Mouse (Mus musculus): ENCODE results near the gene Sod2. TPM values are rescaled to one million over a fixed set of nuclear protein-coding genes. Genes with fewer than 3 reads are reported as not detected.

Sod2 gene
- 143 TPM for polyA plus RNA-seq (2015; fragmentation: Illumina TruSeq; extraction: RNeasy Lipid Tissue Mini Kit (QIAGEN cat#74804); ENCODE audit: low read depth, low replicate concordance)

DNA sequence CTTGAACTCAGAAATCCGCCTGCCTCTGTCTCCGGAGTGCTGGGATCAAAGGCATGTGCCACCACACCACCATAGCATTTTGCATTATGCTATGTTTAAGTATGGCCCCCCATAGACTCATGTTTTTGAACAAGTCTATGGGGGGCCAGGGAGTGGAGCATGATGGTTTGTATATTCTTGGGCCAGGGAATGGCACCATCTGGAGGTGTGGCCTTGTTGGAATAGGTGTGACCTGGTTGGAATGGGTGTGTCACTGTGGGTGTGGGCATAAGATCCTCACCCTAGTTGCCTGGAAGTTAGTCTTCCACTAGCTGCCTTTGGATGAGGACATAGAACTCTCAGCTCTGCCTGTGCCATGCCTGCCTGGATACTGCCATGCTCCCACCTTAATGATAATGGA lies at the start of gene Sod2:
TSS of gene Sod2 (plus strand) at position 301 of the 400 bp plus-strand sequence.

DNA sequence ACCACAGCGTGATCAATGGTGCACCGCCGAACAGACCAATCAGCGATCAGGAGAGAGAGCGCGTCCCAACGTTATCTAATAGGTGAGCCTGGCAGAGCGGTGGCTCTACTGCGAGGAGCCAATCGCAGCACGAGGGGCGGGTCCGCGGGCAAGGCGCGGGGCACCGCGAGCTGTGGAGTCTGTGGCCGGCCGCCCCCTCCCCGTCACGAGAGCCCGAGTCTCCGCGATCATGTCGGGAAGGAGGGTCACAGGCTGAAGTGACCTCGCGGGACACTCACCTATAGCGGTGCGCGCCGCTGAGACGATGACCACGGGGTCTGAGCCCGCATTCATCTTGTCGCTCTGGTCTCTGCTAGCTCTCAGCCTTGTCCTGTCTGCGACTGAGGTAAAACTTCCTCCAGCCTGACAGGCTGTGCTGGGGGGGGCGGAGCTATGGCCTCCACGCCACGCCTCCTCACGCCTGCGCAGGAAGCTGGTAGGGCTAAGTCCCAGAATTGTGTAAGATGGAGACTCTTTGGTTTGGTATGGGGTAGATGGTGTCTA lies 46.2 kb upstream of the Sod2 start, which contains the start of gene Acat2:
TSS of gene Acat2 (minus strand) at position 417 of the 543 bp plus-strand sequence.

GRCm38 (mm10) chr17:12994069-12994468 lies 12.6 kb upstream of the Sod2 start, which contains the start of gene Wtap:
Gene Wtap, minus strand, starts transcription at chr17:12994169.

GRCm38 (mm10) chr17:13052124-13052813 lies 45.6 kb downstream of the Sod2 start, which contains the start of gene Gpr31b:
Gene Gpr31b, minus strand, starts transcription at chr17:13052296.

DNA sequence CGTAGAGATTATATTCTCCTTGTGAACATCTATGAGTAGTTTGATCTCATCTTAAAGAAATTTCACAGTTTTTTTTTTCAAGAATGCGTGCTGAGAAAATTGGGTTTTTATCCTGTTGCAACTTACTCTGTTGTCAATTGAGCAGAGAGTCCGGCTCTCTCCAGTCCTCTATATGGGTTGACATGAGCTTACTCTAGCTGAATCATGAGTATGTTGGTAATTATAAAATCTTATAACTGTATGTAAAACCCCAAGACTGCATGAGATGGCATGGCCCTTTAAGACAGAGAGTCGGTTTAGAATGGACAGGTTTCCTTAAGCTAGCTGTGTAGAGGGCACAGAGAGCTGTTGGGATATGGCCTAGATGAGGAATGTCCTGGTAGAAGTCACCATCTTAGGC lies 54.2 kb downstream of the Sod2 start, which contains the start of gene Tcp10b:
TSS of gene Tcp10b (plus strand) at position 301 of the 400 bp plus-strand sequence.

Other genes with a start within 250 kb of the Sod2 start
- 8.9 TPM for gene Igf2r, start 237.2 kb upstream of the Sod2 start, polyA plus RNA-seq (2015; fragmentation: Illumina TruSeq; extraction: RNeasy Lipid Tissue Mini Kit (QIAGEN cat#74804); ENCODE audit: low read depth, low replicate concordance)
- 21.5 TPM for gene Mas1, start 138.7 kb upstream of the Sod2 start, polyA plus RNA-seq (2015; fragmentation: Illumina TruSeq; extraction: RNeasy Lipid Tissue Mini Kit (QIAGEN cat#74804); ENCODE audit: low read depth, low replicate concordance)
- gene Mrgprh, start 130.8 kb upstream of the Sod2 start, polyA plus RNA-seq (2015; fragmentation: Illumina TruSeq; extraction: RNeasy Lipid Tissue Mini Kit (QIAGEN cat#74804); ENCODE audit: low read depth, low replicate concordance) = not detected
- gene Pnldc1, start 96.6 kb upstream of the Sod2 start, polyA plus RNA-seq (2015; fragmentation: Illumina TruSeq; extraction: RNeasy Lipid Tissue Mini Kit (QIAGEN cat#74804); ENCODE audit: low read depth, low replicate concordance) = 0.79 TPM
- 267 TPM for gene Tcp1, start 91.1 kb upstream of the Sod2 start, polyA plus RNA-seq (2015; fragmentation: Illumina TruSeq; extraction: RNeasy Lipid Tissue Mini Kit (QIAGEN cat#74804); ENCODE audit: low read depth, low replicate concordance)
- gene Mrpl18, start 90.5 kb upstream of the Sod2 start, polyA plus RNA-seq (2015; fragmentation: Illumina TruSeq; extraction: RNeasy Lipid Tissue Mini Kit (QIAGEN cat#74804); ENCODE audit: low read depth, low replicate concordance) = 80.3 TPM
- gene Acat3, start 66.2 kb upstream of the Sod2 start, polyA plus RNA-seq (2015; fragmentation: Illumina TruSeq; extraction: RNeasy Lipid Tissue Mini Kit (QIAGEN cat#74804); ENCODE audit: low read depth, low replicate concordance) = 8.3 TPM
- 56.4 TPM for gene Acat2, start 46.1 kb upstream of the Sod2 start, polyA plus RNA-seq (2015; fragmentation: Illumina TruSeq; extraction: RNeasy Lipid Tissue Mini Kit (QIAGEN cat#74804); ENCODE audit: low read depth, low replicate concordance)
- gene Wtap, start 12.7 kb upstream of the Sod2 start, polyA plus RNA-seq (2015; fragmentation: Illumina TruSeq; extraction: RNeasy Lipid Tissue Mini Kit (QIAGEN cat#74804); ENCODE audit: low read depth, low replicate concordance) = 71.9 TPM
- gene Gpr31b, start 45.5 kb downstream of the Sod2 start, polyA plus RNA-seq (2015; fragmentation: Illumina TruSeq; extraction: RNeasy Lipid Tissue Mini Kit (QIAGEN cat#74804); ENCODE audit: low read depth, low replicate concordance) = not detected
- not detected for gene Tcp10b, start 54.3 kb downstream of the Sod2 start, polyA plus RNA-seq (2015; fragmentation: Illumina TruSeq; extraction: RNeasy Lipid Tissue Mini Kit (QIAGEN cat#74804); ENCODE audit: low read depth, low replicate concordance)
- gene Unc93a, start 125.0 kb downstream of the Sod2 start, polyA plus RNA-seq (2015; fragmentation: Illumina TruSeq; extraction: RNeasy Lipid Tissue Mini Kit (QIAGEN cat#74804); ENCODE audit: low read depth, low replicate concordance) = not detected
- not detected for gene Smok2a, start 214.3 kb downstream of the Sod2 start, polyA plus RNA-seq (2015; fragmentation: Illumina TruSeq; extraction: RNeasy Lipid Tissue Mini Kit (QIAGEN cat#74804); ENCODE audit: low read depth, low replicate concordance)
- not detected for gene Smok2b, start 223.4 kb downstream of the Sod2 start, polyA plus RNA-seq (2015; fragmentation: Illumina TruSeq; extraction: RNeasy Lipid Tissue Mini Kit (QIAGEN cat#74804); ENCODE audit: low read depth, low replicate concordance)

Measured in brain, adult 10 weeks (tissue).